Mouse (Mus musculus): ENCODE results near the gene Sdf4. TPM values are rescaled to one million over a fixed set of nuclear protein-coding genes. Genes with fewer than 3 reads are reported as not detected.

Sdf4 gene
- total RNA-seq, 2 experiments from 2014 or later = 180 to 193 TPM

- no peak for DNase-seq (ENCODE audit: extremely low spot score in 1 of 2, low spot score in 1 of 2)
Observed at GRCm38 (mm10) chr4:156050391-156050980, 57.8 kb downstream of the Sdf4 start.

GRCm38 (mm10) chr4:156053113-156053512, 60.4 kb downstream of the Sdf4 start:
- DNase-seq (ENCODE audit: extremely low spot score in 1 of 2, low spot score in 1 of 2) = no peak

- DNase-seq (ENCODE audit: extremely low spot score in 1 of 2, low spot score in 1 of 2) = no peak
Observed at GRCm38 (mm10) chr4:156054130-156054529, 61.5 kb downstream of the Sdf4 start.

- no peak for DNase-seq (ENCODE audit: extremely low spot score in 1 of 2, low spot score in 1 of 2)
Observed at GRCm38 (mm10) chr4:156054606-156055005, 61.9 kb downstream of the Sdf4 start.

GRCm38 (mm10) chr4:156055173-156055572, 62.5 kb downstream of the Sdf4 start:
- no peak for DNase-seq (ENCODE audit: extremely low spot score in 1 of 2, low spot score in 1 of 2)

- DNase-seq (ENCODE audit: extremely low spot score in 1 of 2, low spot score in 1 of 2) = no peak
Observed at GRCm38 (mm10) chr4:156057702-156058101, 65.0 kb downstream of the Sdf4 start.

GRCm38 (mm10) chr4:156058826-156059225, 66.2 kb downstream of the Sdf4 start:
- no peak for DNase-seq (ENCODE audit: extremely low spot score in 1 of 2, low spot score in 1 of 2)

GRCm38 (mm10) chr4:156059261-156059660, 66.6 kb downstream of the Sdf4 start, which contains the start of gene Ttll10:
Gene Ttll10, minus strand, starts transcription at chr4:156059414.
- DNase-seq (ENCODE audit: extremely low spot score in 1 of 2, low spot score in 1 of 2) = no peak

GRCm38 (mm10) chr4:156059713-156060112, 67.0 kb downstream of the Sdf4 start:
- no peak for DNase-seq (ENCODE audit: extremely low spot score in 1 of 2, low spot score in 1 of 2)

Small RNA genes within 50 kb of the gene (microRNA-seq; reads per million reads assigned to microRNA genes)
- gene Mir200a = 3.3 to 3.6 reads per million in 2 experiments
- 28.7 to 38.8 reads per million in 2 experiments for gene Mir200b
- 24.1 to 24.9 reads per million in 2 experiments for gene Mir429

Other genes with a start within 250 kb of the Sdf4 start
- 10 to 100 TPM; 47.5 to 56.3 TPM for gene Atad3a, start 231.8 kb upstream of the Sdf4 start, total RNA-seq (2021)
- gene Vwa1, start 218.2 kb upstream of the Sdf4 start, total RNA-seq (2021) = 10 to 100 TPM in 1 of 2 experiments, 1 to 10 TPM in 1; 9.7 to 10.3 TPM
- 10 to 100 TPM; 31.3 to 33.9 TPM for gene Tmem88b, start 207.0 kb upstream of the Sdf4 start, total RNA-seq (2021)
- not detected for gene Ankrd65, start 202.4 kb upstream of the Sdf4 start, total RNA-seq (2021)
- 10 to 100 TPM; 82.3 to 93.0 TPM for gene Mrpl20, start 190.0 kb upstream of the Sdf4 start, total RNA-seq (2021)
- gene Ccnl2, start 180.4 kb upstream of the Sdf4 start, total RNA-seq (2021) = 10 to 100 TPM; 72.2 to 91.2 TPM
- 100 to 1,000 TPM in 1 of 2 experiments, 10 to 100 TPM in 1; 95.9 to 105 TPM for gene Aurkaip1, start 161.6 kb upstream of the Sdf4 start, total RNA-seq (2021)
- 1 to 10 TPM; 7.5 to 7.7 TPM for gene Mxra8, start 153.2 kb upstream of the Sdf4 start, total RNA-seq (2021)
- 10 to 100 TPM; 75.6 to 77.2 TPM for gene Dvl1, start 145.5 kb upstream of the Sdf4 start, total RNA-seq (2021)
- gene Tas1r3, start 129.5 kb upstream of the Sdf4 start, total RNA-seq (2021) = under 1 TPM; 0.31 to 0.32 TPM
- gene Cptp, start 123.4 kb upstream of the Sdf4 start, total RNA-seq (2021) = 10 to 100 TPM; 29.7 to 33.0 TPM
- 10 to 100 TPM; 35.6 to 36.4 TPM for gene Ints11, start 123.3 kb upstream of the Sdf4 start, total RNA-seq (2021)
- gene Pusl1, start 101.1 kb upstream of the Sdf4 start, total RNA-seq (2021) = 10 to 100 TPM; 58.3 to 69.5 TPM
- 100 to 1,000 TPM; 127 to 145 TPM for gene Acap3, start 101.0 kb upstream of the Sdf4 start, total RNA-seq (2021)
- gene Ube2j2, start 49.0 kb upstream of the Sdf4 start, total RNA-seq (2021) = 10 to 100 TPM; 71.5 to 73.6 TPM
- gene C1qtnf12, start 30.6 kb upstream of the Sdf4 start, total RNA-seq (2021) = 10 to 100 TPM; 16.7 to 17.7 TPM
- 10 to 100 TPM; 10.4 to 11.2 TPM for gene B3galt6, start 223 bp upstream of the Sdf4 start, total RNA-seq (2021)
- gene Tnfrsf4, start 21.0 kb downstream of the Sdf4 start, total RNA-seq (2021) = 1 to 10 TPM; 1.0 to 2.2 TPM
- not detected for gene Tnfrsf18, start 33.3 kb downstream of the Sdf4 start, total RNA-seq (2021)
- under 1 TPM; 0.12 to 0.31 TPM for gene Ttll10, start 66.5 kb downstream of the Sdf4 start, total RNA-seq (2021)
- gene 9430015G10Rik, start 117.1 kb downstream of the Sdf4 start, total RNA-seq (2021) = 10 to 100 TPM; 21.6 to 30.3 TPM
- under 1 TPM; 0.59 to 0.89 TPM for gene Rnf223, start 137.6 kb downstream of the Sdf4 start, total RNA-seq (2021)
- gene Agrn, start 204.6 kb downstream of the Sdf4 start, total RNA-seq (2021) = 100 to 1,000 TPM; 142 to 167 TPM
- gene Isg15, start 207.9 kb downstream of the Sdf4 start, total RNA-seq (2021) = under 1 TPM in 1 of 2 experiments, not detected in 1; 0.49 TPM
- gene AW011738, start 210.4 kb downstream of the Sdf4 start, total RNA-seq (2021) = 1 to 10 TPM; 5.4 to 6.9 TPM
- under 1 TPM; 0.23 to 0.27 TPM for gene Perm1, start 223.0 kb downstream of the Sdf4 start, total RNA-seq (2021)
- gene Plekhn1, start 242.0 kb downstream of the Sdf4 start, total RNA-seq (2021) = 10 to 100 TPM; 37.9 to 45.9 TPM
- gene Noc2l, start 243.1 kb downstream of the Sdf4 start, total RNA-seq (2021) = 10 to 100 TPM; 60.5 to 66.7 TPM

Data from layer of hippocampus, postnatal 25 days (tissue).